ENCODE assay signal across 18 mouse cellular contexts in genomic region chr4:119637946-119638345, GRCm38 (mm10). TPM values are rescaled to one million over a fixed set of nuclear protein-coding genes. Genes with fewer than 3 reads are reported as not detected.
"Had no signal": no experiment of that assay in that cellular context is flagged by ENCODE, and none has a peak within 500 bp of the region (broad histone marks: within the 10 kb centered on the region; RNA-seq: fewer than 3 reads in every experiment).

No protein-coding gene starts in this region.

- H3K36me3 ChIP-seq: liver, embryonic 13.5 days; midbrain, embryonic 12.5 days; neural tube, embryonic 13.5 days had no signal

- H3K4me3 ChIP-seq: layer of hippocampus, adult 2 months; left cerebral cortex, adult 2 months; liver, embryonic 13.5 days; midbrain, embryonic 12.5 days; myocyte; neural tube, embryonic 13.5 days had no signal

- ATAC-seq: inflammation-experienced regulatory T-cells, adult 6 months; midbrain, embryonic 16.5 days had no signal

- H3K27ac ChIP-seq: layer of hippocampus, adult 2 months; left cerebral cortex, adult 2 months; liver, embryonic 13.5 days; macrophage; midbrain, embryonic 12.5 days; neural tube, embryonic 13.5 days had no signal

- H3K9me3 ChIP-seq: liver, embryonic 13.5 days; midbrain, embryonic 12.5 days; neural tube, embryonic 13.5 days had no signal

- H3K9ac ChIP-seq: liver, embryonic 13.5 days; lung, embryonic 14.5 days; midbrain, embryonic 12.5 days; neural tube, embryonic 13.5 days had no signal

- DNase-seq: layer of hippocampus, postnatal 36 days; liver, embryonic 13.5 days; retina, postnatal 1 day; right cerebral cortex, postnatal 25 days; thymus, adult 18-20 months; thymus, postnatal 36 days had no signal

- H3K27me3 ChIP-seq: liver, embryonic 13.5 days; midbrain, embryonic 12.5 days; neural tube, embryonic 13.5 days had no signal

- H3K4me2 ChIP-seq: liver, embryonic 13.5 days; lung, embryonic 14.5 days; midbrain, embryonic 12.5 days; neural tube, embryonic 13.5 days had no signal

RNA-seq across cellular contexts. Expression of gene Guca2a, which starts 0.4 kb away (rescaled TPM):
- polyA plus RNA-seq: inflammation-experienced regulatory T-cells, adult 6 months; limb, embryonic 11.5 days; limb, embryonic 14.5 days; liver, embryonic 13.5 days; macrophage; midbrain, embryonic 12.5 days; midbrain, embryonic 16.5 days; myocyte; neural tube, embryonic 13.5 days had no signal

RNA-seq across cellular contexts. Expression of gene Guca2b, which starts 20.8 kb away (rescaled TPM):
- polyA plus RNA-seq: inflammation-experienced regulatory T-cells, adult 6 months; limb, embryonic 11.5 days; limb, embryonic 14.5 days; liver, adult 2 months; liver, embryonic 13.5 days; lung, embryonic 14.5 days; macrophage; midbrain, embryonic 12.5 days; midbrain, embryonic 16.5 days; myocyte; neural tube, embryonic 13.5 days had no signal
